Mouse (Mus musculus): Measurements from ENCODE around the gene Zfp639.

The Zfp639 gene

DNA sequence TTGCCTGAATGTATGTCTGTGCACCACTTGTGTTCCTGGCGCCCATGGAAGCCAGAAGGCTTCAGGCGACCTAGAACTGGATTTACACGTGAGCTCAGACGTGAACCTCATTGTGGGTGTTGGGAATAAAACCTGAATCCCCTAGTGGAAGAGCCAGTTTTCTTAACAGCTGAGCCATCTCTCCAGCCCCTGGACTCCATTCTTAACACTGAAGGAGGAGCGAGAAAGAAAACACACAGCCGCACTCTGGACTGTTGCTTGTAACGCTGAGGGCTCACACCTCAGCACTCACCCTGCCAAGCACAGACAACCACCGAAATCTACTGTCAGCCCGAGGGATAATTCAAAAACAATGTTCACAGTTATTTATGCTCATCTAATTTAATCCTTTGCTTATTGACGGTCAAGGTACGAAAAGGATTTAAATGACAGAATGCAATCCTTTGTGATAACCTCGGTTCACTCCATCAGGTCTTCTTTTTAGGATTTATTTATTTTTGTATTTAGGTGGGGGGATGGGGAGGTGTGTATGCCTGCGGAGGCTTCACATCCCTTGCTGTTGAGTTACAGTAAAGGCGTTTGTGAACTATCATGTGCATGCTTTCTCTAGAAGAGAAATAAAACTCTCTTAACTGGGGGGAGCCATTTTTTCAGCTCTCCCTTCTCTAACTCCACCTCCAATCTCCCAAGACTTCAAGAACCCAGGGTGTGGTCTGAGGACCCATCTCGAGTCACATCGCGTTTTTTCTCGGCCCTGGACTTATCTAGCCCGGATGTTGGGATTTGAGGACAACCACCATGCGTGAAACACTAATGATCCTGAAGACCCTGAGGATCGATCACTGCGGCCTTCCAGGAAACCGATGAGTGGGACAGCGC, at the start of gene Zfp639:
Gene Zfp639, plus strand, starts transcription at position 764 of the 879 bp plus-strand sequence.
- peak; percentile 41 for DNase-seq (ENCODE audit: low read depth, low spot score)

DNA sequence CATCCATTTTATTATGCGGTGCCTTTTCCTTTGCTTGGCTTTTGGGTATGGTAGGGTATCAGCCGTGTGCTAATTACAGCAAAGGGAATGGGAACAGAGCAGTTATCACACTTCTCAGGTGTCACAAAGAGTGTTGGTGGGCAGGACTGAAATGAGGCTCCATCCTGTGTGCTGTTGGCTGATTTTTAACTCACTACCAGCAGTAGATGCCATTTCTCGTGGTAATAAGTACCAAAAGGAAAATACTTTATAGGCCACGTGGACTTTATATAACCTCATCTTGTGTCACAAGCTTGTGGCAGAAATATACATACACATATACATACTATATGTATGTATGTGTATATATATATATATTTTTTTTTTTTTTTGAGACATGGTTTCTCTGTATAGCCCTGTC, 42.7 kb upstream of the Zfp639 start:
- DNase-seq (ENCODE audit: low read depth, low spot score), result no peak

GRCm38 (mm10) chr3:32468411-32468810, 41.6 kb upstream of the Zfp639 start:
- no peak for DNase-seq (ENCODE audit: low read depth, low spot score)

- no peak for DNase-seq (ENCODE audit: low read depth, low spot score)
Observed at GRCm38 (mm10) chr3:32470449-32470848, 39.6 kb upstream of the Zfp639 start.

- no peak for DNase-seq (ENCODE audit: low read depth, low spot score)
Observed at GRCm38 (mm10) chr3:32471098-32471497, 39.0 kb upstream of the Zfp639 start.

DNA sequence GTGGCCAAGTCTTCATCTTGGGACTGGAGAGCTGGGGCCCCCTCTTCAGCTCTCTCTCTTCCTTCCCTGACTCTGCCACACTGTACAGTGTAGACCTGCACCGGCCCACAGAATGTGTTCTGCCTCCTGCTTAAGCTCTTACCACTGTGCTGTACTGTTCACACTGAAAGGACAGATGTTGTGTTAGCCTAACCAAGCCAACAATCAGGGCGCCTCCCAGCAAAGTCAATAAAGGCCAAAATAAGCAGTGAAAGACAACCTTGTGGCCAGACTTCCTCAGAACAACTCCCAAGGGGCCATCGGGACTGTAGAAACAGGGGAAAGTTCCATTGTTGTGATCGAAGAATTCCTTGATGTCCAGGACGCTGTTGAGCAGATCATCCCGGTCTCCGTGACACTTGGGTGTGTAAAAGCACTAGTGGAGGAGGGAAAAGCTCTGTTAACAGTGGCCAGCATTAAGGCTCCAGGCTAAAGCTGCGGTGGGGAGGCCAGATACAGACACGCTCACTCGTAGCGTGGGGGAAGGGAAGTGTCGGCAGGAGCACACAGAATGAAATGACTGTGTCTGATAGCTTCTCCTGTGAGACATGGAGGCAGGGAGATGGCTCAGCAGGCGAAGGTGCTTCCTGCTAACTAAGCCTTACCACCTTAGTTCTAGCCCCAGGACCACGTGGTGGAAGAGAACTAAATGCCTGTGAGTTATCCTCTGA, 37.7 kb upstream of the Zfp639 start:
- DNase-seq (ENCODE audit: low read depth, low spot score), result no peak

- no peak for DNase-seq (ENCODE audit: low read depth, low spot score)
Observed at GRCm38 (mm10) chr3:32473184-32473583, 36.9 kb upstream of the Zfp639 start.

- no peak for DNase-seq (ENCODE audit: low read depth, low spot score)
Observed at GRCm38 (mm10) chr3:32479961-32480360, 30.1 kb upstream of the Zfp639 start.

DNA sequence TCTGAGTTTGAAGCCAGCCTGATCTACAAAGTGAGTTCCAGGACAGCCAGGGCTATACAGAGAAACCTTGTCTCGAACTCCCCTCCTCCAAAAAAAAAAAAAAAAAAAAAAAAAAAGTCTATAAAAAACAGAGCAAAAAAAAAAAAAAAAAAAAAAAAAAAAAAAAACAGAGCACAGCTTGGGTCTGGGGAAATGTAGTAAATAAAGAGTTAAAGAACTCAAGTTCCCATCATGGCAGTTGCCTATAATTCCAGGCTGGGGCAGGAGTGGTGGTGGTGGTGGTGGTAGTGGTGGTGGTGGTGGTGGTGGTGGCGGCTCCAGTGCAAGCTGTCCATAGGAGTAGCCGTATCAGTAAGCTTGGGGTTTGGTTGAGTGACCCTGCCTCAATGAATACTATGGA, 27.0 kb upstream of the Zfp639 start:
- DNase-seq (ENCODE audit: low read depth, low spot score), result no peak

GRCm38 (mm10) chr3:32486543-32486942, 23.5 kb upstream of the Zfp639 start:
- peak; percentile 86 for DNase-seq (ENCODE audit: low read depth, low spot score)

GRCm38 (mm10) chr3:32488172-32488571, 21.9 kb upstream of the Zfp639 start:
- no peak for DNase-seq (ENCODE audit: low read depth, low spot score)

GRCm38 (mm10) chr3:32490076-32490927, 19.8 kb upstream of the Zfp639 start:
- DNase-seq (ENCODE audit: low read depth, low spot score), result no peak

DNA sequence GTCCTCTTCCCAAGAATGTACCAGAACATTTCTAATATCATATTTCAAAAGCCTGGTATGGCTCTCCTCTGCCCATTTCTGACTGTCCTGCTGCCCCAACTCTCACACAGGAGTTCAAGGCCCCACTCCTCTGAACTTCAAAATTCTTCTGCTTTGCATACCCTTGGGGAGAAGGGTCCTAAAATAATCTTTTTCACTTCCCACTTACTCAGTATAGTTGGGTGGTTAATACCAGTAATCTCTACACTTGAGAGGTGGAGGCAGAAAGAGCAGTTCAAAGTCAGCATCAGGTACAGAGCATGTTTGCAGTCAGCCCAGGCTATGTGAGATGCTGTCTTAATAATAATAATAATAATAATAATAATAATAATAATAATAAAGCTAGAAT, 19.1 kb upstream of the Zfp639 start:
- no peak for DNase-seq (ENCODE audit: low read depth, low spot score)

GRCm38 (mm10) chr3:32492097-32493090, 17.7 kb upstream of the Zfp639 start, which contains the start of gene Kcnmb3:
TSS of gene Kcnmb3 (minus strand) at chr3:32492231.
- DNase-seq (ENCODE audit: low read depth, low spot score), result no peak

DNA sequence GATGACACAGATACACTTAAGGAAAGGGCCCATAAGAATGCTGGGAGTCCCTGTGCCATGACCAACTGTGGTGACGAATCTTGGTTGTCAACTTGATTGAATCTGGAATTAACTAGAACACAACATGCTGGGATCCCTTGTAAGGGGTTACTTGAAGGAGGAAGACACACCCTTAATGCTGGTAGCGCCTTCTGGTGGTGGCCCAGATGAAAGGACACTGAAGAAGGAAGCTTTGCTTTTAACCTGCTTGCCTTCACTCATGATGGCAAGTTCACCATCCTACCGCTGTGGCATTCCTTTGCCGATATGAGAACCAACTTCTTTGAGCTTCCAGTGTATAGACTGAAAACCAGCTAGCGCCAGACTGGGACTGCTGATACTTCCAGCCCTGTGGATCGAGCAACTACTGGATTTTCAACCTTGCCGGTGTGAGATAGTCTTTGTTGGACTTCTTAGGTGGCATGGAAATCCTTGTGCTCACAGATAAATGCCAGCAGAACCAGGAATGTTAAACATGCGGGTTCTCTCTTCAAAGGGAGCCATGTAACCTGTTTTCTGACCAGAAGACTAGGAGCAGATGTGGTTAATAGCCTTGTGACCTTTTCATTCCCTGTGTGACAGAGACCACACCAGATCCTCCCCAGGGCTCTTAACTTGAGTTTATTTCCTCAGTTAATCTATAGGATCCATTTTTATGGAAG, 15.5 kb upstream of the Zfp639 start:
- DNase-seq (ENCODE audit: low read depth, low spot score), result no peak

GRCm38 (mm10) chr3:32495088-32495770, 14.8 kb upstream of the Zfp639 start:
- DNase-seq (ENCODE audit: low read depth, low spot score), result peak; percentile 35

DNA sequence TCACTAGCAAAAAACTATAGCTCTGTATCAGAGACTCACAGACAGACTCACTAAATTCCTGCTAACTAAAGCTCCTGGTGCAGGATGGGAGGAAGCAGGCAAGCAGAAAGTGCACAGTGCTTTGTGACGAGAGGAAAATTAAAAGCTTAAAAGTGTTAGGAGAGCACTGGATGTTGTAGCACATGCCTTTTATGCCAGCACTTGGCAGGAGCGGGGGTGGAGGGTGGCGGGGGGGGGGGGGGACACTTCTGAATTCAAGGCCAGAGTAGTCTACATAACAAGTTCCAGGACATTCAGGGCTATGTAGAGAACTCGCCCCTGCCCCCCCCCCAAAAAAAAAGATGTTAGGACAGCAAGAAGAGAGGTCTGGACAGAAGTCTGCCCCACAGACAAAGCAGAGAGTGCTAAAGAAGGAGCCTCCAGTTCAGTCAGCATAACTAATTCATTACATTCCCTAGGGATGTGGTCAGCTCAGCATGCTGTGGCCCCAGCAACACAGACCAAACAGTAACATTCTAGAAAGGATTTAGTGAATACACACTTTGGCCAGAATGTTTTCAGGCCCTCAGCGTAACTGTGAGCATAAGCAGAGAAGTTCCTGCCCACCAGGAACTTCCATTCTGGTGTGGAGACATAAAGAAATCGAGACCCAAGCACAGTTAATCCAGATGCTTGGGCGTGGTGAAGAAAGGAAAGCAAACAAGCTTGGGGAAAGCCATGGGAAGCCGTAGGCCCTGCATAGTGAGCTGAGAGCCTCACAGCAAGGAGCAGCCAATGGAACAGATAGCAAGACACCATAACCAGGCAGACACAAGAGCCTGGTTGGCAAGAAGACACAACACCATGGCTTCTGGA, 14.0 kb upstream of the Zfp639 start:
- peak; percentile 81 for DNase-seq (ENCODE audit: low read depth, low spot score)

DNA sequence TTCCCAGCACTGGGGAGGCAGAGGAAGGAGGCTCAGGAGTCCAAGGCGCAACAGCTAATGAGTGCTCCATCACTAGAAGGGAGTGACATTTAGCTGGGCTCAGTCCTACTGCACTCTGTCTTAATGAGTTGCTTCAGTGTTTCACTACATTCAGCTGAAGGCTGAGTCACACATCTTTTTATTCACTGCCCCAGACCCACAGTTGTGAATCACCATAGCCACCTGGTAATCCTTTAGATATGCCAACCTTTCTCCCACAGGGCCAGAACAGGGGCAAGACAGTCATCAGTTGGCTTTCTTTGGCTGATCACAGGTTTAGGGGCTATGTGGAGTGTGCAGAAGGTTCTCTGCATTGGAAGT, 13.4 kb upstream of the Zfp639 start:
- DNase-seq (ENCODE audit: low read depth, low spot score), result peak; percentile 89

DNA sequence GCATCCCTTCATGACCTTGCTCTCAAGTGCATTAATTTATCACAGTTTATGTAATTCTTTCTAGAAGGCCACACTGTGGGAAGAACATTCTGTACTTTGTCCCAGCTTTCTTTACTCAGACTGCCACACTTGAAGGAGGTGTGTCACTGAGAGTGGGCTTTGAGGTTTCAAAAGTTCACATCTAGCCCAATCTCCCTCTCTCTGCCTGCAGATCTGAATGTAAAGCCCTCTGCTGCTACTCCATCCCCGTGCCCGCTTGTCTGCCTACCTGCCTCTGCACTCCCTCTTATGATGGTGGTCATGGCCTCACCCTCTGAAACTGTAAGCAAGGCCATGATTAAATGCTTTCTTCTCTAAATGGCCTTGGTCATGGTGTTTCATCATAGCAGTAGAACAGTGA, 9.7 kb upstream of the Zfp639 start:
- DNase-seq (ENCODE audit: low read depth, low spot score), result no peak
